Mouse (Mus musculus) erythroblast, embryonic 14.5 days (primary cell): ENCODE measurements around the gene Wfdc6b.
"Not testable (repeated sequence)": the region's sequence is repeated elsewhere in the genome, so short reads cannot be mapped to it uniquely, and the experiment has no call there.

Source experiments
- GATA1 ChIP-seq: IDR thresholded peaks from 2 replicates; pipeline ENCODE4 v1.6.1; 2012; ENCODE audit warnings: low read length, inconsistent platforms, mixed read lengths
- TAL1 ChIP-seq: IDR thresholded peaks from 3 replicates; pipeline ENCODE4 v1.6.1; 2012; ENCODE audit warnings: low read length, inconsistent platforms, mixed read lengths

DNA sequence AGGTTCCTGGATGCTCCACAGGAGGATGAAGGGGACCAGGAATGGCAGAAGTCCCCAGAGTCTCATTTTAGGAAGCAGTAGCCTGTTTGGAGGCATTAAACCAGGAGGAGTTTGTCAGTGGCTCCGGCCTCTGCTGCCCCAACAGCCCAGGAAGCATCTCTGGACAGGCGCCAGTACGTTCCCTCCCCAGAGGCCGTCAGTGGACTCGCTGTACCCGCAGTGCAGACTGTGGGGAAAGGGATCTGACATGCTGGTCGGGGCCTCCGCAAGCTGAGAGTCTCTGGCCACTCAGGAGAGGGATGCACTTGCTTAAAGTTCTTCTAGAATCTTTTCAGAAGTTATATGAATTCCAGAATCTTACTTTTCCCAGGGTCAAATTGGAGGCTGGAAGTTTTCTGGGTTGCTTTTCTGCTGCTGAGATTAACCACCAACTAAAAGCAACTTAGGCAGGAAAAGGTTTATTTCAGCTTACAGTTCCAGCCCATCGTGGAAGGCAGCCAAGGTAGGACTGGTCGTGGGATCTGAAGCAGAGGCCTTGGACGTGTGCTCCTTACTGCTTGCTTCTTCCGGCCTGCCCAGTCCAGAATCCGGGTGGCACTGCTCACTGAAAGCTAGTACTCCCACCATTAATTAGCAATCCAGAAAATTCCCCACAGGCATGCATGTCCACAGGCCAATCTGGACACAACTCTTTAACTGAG lies 28.1 kb upstream of the Wfdc6b start, which contains the start of gene Wfdc6a:
- not testable (repeated sequence) for TF ChIP-seq TAL1, GATA1
